Mouse (Mus musculus): ENCODE data around the gene Ppip5k1.

GRCm38 (mm10) chr2:121363656-121364055 lies 8.5 kb upstream of the Ppip5k1 start:
- TF ChIP-seq POLR2A (IDR thresholded peaks at IDR 0.05; ENCODE audit: low read depth, low read length) (no peak), CTCF (IDR thresholded peaks at IDR 0.05; ENCODE audit: borderline replicate concordance, insufficient read depth, low read length) (no peak)
